Mouse (Mus musculus): ENCODE data around the gene 1810049J17Rik.
"Not testable (repeated sequence)": the region's sequence is repeated elsewhere in the genome, so short reads cannot be mapped to it uniquely, and the experiment has no call there.

Gene 1810049J17Rik

GRCm38 (mm10) chr15:12321788-12322621, at the start of gene 1810049J17Rik:
Gene 1810049J17Rik, minus strand, starts transcription at chr15:12321899.
- no peak for DNase-seq (ENCODE audit: low spot score in 2 of 2)

DNA sequence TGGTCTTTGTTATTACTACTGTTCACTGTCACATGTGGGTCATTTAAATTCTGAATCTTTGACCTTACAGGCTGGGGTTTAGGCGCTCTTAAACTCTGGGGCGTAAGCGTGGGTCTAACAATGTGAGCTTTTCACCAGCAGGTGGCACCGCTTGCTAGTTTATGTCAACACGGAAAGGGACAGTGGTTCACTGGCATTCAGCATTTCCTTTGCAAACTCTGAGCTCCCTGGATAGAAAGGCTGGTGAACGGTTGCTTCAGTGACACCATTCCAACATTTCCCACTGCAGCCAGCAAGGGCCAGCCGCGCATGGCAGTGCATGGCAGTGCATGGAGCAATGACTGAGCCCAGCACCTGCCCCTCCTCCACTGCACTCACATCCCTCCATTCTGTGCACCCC, 49.5 kb upstream of the 1810049J17Rik start:
- peak in 1 of 2 experiments; percentile 73 for DNase-seq (ENCODE audit: low spot score in 2 of 2)

GRCm38 (mm10) chr15:12370096-12370495, 48.4 kb upstream of the 1810049J17Rik start:
- no peak for DNase-seq (ENCODE audit: low spot score in 2 of 2)

DNA sequence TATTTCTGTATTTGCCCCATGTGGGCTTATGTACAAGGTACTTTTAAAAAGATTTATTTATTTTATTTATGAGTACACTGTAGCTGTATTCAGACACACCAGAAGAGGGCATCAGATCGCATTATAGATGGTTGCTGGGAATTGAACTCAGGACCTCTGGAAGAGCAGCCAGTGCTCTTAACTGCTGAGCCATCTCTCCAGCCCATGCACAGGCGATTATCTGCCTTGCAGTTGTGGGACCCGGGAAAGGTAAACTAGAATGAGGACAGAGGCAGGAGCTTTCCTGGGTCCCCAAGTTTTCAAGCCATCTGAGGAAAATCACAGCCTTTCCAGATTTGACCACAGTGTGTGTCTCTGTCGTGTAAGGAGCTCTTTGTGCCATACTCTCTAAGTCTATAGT, 47.2 kb upstream of the 1810049J17Rik start:
- DNase-seq (ENCODE audit: low spot score in 2 of 2), result no peak

DNA sequence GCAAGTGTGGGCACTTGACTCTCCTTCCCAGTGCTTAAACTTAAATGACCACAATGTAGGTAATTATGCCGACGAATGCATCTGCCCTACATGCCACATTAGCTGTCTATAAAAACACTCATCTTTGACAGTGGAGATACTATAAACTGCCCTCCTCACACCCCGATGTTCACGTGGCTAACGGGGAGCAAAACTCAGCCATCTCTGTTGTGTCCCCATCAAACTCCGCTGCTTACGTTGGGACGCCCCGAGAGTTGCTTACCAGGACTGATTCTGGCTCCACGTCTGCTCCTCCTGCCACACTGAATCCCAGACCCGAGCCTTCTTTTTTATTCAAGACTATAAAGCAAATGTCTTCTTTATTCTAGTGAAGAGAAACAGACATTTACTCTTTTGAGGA, 46.7 kb upstream of the 1810049J17Rik start:
- DNase-seq (ENCODE audit: low spot score in 2 of 2), result no peak

- no peak for DNase-seq (ENCODE audit: low spot score in 2 of 2)
These were observed 45.8 kb upstream of the 1810049J17Rik start for GRCm38 (mm10) chr15:12367306-12368080.

DNA sequence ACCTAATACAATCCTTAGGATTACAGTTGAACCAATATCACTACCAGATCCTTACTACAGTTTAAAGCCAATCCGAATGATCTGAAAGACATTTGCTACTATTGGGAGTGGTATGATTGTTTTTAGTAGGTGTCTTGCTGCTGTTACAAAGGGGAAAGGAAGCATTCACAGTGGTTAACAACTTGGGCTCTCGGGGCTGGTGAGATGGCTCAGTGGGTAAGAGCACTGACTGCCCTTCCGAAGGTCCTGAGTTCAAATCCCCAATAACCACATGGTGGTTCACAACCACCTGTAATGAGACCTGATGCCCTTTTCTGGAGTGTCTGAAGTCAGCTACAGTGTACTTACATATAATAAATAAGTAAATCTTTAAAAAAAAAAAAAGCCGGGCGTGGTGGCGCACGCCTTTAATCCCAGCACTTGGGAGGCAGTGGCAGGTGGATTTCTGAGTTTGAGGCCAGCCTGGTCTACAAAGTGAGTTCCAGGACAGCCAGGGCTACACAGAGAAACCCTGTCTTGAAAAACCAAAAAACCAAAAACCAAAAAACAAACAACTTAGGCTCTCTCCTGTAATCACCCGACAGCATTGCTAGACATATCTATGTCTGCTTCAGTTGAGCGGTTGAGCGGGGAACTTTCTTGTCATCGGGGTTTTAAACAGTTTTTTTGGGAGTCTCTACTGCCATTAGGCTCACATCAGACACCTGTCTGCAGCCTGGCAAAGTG, 45.0 kb upstream of the 1810049J17Rik start:
- not testable (repeated sequence) for DNase-seq (ENCODE audit: low spot score in 2 of 2)

- DNase-seq (ENCODE audit: low spot score in 2 of 2), result peak in 1 of 2 experiments; percentile 78
These were observed 44.4 kb upstream of the 1810049J17Rik start for GRCm38 (mm10) chr15:12366072-12366469.

DNA sequence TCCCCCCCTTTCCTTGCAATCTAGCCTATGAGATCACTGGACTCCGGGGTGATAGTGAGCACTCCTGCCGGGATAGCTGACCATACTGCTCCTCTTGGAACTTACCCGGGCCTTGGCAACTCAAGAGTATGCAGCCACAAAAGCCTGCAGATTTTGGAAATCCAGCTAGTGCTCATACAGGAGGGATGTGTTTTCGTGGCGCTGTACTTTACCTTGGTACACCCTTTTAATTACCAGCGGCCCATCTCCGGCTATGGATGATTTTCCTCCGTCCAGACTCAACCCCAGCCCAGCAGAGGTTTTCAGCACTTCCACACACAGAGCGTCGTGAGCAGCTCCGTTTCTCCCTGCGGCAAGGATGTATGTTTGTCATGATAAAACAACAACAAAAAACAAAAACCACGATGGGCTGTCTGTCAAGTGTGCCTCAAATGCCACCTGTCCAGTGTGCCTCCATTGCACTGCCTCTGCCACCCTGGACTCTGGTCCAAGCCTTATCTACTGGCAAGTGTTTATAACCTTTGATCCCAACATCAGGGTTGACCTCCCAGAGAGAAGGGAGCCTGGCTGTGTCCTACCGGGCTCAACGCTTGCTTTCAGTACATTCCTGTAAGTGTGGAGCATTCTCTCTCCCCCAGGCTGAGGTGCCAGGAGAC, 43.8 kb upstream of the 1810049J17Rik start:
- DNase-seq (ENCODE audit: low spot score in 2 of 2), result no peak

DNA sequence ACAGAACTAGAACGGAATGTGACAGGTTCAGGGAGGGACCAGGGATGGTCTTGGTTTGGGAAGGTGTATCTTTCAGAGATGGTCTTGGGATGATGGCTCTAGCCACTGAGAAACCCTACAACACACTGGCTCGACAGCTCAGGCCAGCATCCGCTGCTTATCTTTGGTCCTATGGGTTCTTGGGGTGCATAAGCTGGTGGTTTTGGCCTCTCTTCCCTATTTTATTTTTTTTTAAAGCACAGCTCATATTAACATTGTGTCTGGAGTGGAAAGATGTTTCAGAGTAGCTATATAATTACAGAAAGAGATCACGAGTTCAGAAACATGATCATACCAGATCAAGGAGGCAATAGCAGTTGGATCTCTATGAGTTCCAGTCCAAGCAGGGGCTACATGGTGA, 42.4 kb upstream of the 1810049J17Rik start:
- DNase-seq (ENCODE audit: low spot score in 2 of 2), result no peak

- no peak for DNase-seq (ENCODE audit: low spot score in 2 of 2)
These were observed 41.0 kb upstream of the 1810049J17Rik start for GRCm38 (mm10) chr15:12362701-12363040.

DNA sequence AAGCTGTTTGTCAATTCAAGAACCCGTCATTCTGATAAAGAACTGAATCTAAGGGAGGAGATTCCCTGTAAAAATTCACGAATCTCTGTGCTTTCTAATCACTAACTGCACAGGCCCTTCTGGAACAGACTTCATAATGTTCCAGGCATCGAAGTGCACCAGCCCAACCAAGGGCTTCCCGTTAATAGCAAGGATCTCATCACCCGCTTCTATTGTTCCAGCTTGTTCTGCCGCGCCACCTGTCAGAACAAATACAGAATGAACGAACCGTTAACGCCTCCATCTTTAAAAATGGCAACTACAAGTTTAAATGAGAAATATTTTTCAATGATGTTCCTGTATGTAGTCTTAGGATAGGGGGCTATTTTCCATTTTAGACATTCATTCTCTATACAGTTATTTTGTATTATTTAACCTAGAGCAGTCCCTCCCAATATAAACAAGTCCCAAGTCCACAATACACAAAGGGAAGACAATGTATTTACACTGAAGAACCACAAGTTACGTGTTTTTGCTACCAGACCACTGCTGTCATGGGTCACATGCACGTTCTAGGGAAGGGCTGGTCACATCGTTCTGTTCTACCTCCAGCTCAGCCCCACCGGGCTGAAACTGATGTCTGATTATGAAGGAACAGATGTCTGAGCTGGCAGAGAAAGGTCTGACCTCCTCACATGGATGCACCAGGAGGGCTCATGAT, 40.5 kb upstream of the 1810049J17Rik start:
- no peak for DNase-seq (ENCODE audit: low spot score in 2 of 2)

GRCm38 (mm10) chr15:12360519-12361212, 39.0 kb upstream of the 1810049J17Rik start:
- no peak for DNase-seq (ENCODE audit: low spot score in 2 of 2)

- DNase-seq (ENCODE audit: low spot score in 2 of 2), result no peak
These were observed 36.7 kb upstream of the 1810049J17Rik start for GRCm38 (mm10) chr15:12358384-12358783.

DNA sequence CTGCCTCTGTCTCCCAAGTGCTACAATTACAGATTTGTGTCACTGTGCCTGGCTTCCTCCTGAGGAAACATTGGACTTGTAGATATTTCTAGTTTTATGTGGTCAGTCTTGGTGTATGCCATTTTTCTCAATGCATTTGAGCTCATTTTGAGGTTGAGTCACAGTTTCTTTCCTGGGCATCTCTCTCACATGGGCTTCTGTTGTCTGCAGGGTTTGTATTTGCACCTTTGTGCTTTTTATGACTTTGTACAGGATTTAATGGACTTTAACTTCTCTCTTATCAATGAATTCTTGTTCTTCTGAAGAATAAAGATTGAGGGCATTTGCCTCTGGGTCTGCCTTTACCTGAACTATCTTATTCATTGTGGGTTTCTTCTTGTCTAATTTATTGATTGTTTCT, 35.8 kb upstream of the 1810049J17Rik start:
- no peak for DNase-seq (ENCODE audit: low spot score in 2 of 2)

DNA sequence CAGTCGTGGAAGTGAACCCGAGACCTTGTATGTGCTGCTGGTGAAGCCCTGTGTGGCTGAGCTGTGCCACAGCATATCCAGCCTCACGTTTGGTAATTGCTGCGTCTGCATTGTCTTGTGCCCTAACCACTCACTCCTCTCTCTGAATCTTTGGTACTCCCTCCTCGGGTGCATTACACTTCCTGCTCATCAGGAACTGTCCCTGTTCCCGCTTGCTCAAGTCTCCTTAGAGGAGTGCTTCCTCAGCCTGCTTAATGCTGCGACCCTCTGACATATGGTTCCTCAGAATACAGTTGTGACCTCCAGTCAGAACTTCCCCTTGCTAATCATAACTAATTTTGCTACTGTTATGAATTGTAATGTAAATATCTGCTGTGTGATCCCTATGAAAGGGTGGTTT, 34.2 kb upstream of the 1810049J17Rik start:
- DNase-seq (ENCODE audit: low spot score in 2 of 2), result no peak

GRCm38 (mm10) chr15:12355261-12355660, 33.6 kb upstream of the 1810049J17Rik start:
- no peak for DNase-seq (ENCODE audit: low spot score in 2 of 2)

GRCm38 (mm10) chr15:12354281-12354810, 32.6 kb upstream of the 1810049J17Rik start:
- DNase-seq (ENCODE audit: low spot score in 2 of 2), result no peak

- no peak for DNase-seq (ENCODE audit: low spot score in 2 of 2)
These were observed 29.8 kb upstream of the 1810049J17Rik start for GRCm38 (mm10) chr15:12351470-12351869.

- DNase-seq (ENCODE audit: low spot score in 2 of 2), result no peak
These were observed 28.1 kb upstream of the 1810049J17Rik start for GRCm38 (mm10) chr15:12349840-12350239.

Measured in cerebellum, postnatal 4 days (tissue).